Mouse (Mus musculus) megakaryocyte progenitor cell, adult 5-6 weeks (primary cell): ENCODE results near the gene Dnah2. TPM values are rescaled to one million over a fixed set of nuclear protein-coding genes. Genes with fewer than 3 reads are reported as not detected.
A peak's percentile ranks its signal among the peaks of the same experiment; 100 is the strongest.

ENCODE experiments used
- ATAC-seq: replicated peaks from 2 replicates; pipeline ENCODE4 v1.8.0; 2016; ENCODE audit warnings: mild to moderate bottlenecking, moderate TSS enrichment, inconsistent platforms; ENCODE audit not compliant: poor library complexity
- total RNA-seq, 2 experiments: library from RNA; stranded (forward) in 1 of 2; stranded (reverse) in 1 of 2; fragments of 157-497, 149-512 nt in 1 of 2; fragments of 200-1000 nt in 1 of 2; gene quantifications; 2 replicates each; pipeline versions ENCODE4 v1.2.3 to v1.2.4; 2015 to 2017

Gene Dnah2
- total RNA-seq, 2 experiments from 2014 or later, result not detected

DNA sequence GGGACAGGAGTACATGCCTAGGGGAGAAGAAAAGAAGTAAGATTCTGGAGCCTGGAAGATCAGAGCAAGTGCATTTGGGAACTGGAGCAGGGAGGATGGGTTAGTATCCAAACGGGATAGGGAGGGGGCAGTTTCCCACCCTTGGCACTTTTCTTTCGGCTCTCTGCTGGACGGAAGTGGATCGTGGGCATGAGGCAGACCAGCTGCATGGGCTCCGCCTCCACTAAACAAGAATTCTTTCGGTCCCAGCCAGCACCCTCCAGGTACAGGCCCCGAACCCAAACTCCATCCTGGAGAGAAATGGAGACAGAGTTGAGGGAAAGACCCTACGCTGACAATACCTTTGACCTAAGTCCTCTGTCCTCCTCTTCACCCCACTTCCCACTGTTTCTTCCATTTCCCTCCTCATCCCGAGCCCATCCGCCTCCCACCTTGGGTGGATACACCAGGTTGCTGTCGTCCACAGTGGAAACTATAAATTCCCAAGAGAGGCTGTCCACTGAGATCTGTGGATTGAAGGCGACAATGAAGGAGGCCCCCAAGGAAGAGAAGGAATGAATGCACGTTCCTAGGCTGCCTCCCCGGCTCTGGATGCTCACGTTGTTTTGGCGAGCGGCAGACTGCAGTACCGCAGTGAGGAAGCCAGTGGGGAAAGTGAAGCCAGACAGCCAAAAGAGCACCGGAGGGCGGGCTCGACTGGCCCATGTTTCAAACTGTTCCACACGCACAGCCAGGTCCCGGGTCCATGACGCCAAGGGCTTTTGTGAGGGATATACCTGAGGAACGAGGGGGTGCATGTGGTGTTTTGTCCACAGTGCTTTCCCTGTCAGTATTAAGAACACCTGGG, 127.6 kb downstream of the Dnah2 start:
- no peak for ATAC-seq

- ATAC-seq, result no peak
Measured at GRCm38 (mm10) chr11:69420554-69421000, 128.3 kb downstream of the Dnah2 start.

- ATAC-seq, result peak; percentile 24; the same call in 1 of the 2 replicates
Measured at GRCm38 (mm10) chr11:69419813-69420553, 128.9 kb downstream of the Dnah2 start.

DNA sequence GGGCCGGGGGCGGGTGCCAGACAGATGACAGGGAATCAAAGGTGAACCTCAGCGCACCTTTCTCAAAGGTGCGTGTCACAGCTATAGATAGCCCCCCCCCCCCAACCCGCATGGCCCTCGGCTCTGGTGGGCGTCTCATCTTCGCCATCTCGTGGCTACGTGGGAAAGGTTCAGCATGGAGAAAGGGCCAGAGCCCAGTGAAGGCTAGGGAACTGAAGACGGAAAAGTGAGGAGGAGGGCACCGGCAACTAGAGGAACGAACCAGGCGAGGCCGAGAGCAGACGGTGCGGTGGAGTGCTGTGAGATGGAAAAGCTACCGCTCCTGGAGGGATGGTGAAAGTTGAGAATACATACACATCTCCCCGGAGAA, 129.5 kb downstream of the Dnah2 start:
- no peak for ATAC-seq

DNA sequence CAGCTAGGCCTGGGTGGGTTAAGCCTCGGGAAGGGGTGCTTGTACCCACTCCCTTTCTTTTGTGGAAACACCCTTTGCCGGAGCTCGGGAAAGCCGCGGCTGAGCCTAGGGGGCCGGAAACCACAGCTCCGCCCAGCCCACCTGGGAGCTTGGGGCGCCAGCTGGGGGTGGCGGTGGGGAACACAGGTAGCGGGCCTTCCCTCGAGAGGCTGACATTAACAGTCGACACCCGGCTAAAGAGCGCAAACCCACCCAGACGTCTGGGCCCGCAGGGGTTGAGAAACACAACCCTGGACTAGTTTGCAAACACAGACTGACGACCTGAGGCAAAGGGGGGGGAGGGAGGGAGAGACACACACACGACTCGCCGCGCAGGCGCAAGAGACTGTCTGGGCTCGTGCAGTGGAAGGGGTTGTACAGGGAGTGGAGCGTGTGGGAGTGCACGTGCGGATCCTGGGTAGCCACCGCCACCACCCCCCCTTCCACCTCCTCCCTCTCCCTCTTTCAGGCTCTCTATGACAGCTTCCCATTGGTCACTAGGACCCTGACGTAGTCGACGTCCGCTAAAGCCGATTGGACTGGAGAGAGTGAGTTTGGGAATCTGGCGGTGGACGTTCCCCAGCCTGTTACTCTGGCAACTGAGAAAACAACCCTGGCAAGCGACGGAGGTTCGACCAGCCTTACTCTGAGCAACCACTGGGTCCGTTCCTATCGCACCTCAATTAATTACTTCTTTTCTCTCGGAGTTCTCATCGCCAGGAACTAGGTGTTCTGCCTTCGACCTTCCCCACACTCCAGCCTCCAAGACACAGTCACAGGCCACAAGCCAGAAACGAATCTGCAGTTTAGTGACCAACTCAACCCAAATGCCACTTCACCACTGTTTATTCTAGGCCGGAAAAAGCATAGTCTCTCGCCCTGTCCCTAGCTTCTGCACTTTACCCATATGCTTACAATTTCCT, 130.1 kb downstream of the Dnah2 start:
- ATAC-seq, result peak; percentile 66

GRCm38 (mm10) chr11:69417449-69418384, 131.2 kb downstream of the Dnah2 start:
- ATAC-seq, result peak; percentile 38

DNA sequence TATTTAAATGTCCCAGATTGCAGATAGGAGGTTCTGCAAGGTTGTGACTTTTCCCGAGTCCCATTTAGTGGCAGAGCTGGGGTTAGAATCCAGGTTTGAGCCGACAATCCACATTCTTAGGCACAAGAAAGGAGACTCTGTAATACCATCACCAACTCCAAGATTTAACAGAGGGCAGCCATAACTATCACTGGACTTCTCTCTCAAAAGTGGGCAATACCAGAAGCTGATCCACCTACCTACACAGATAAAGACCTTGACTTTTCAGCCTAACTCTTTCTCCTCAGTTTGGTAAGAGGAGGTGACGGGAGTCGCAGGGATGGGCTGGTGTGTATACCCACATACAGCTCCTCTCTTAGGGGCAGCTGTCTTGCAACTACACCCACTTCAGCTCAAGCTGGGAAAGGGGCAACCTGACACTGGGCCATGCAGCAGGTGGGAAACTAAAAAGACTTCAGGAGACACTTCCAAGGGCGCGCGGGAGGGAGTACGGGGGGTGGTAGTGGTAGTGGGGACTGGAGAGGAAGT, 131.9 kb downstream of the Dnah2 start:
- no peak for ATAC-seq

DNA sequence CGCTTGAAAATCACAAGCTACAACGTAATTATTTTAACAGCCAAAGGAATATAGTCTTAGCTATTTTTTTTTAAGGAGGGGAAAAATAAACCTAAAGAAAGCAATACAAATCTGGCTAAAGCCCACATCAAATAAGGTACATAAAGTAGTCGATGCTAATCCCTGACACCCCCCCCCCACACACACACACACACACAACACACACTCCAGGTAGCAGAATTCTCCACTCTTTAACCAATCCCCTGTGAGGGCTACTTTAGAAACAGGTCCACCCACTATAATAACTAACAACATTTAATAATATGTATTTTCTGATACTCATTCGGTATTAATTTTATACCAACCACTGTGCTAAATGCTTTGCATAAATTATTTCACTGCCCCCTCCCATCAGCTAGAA, 132.4 kb downstream of the Dnah2 start:
- no peak for ATAC-seq

- ATAC-seq, result no peak
Measured at GRCm38 (mm10) chr11:69415668-69416451, 133.1 kb downstream of the Dnah2 start.

- ATAC-seq, result no peak
Measured at GRCm38 (mm10) chr11:69415327-69415667, 133.6 kb downstream of the Dnah2 start.

- ATAC-seq, result no peak
Measured at GRCm38 (mm10) chr11:69414421-69415326, 134.2 kb downstream of the Dnah2 start.

DNA sequence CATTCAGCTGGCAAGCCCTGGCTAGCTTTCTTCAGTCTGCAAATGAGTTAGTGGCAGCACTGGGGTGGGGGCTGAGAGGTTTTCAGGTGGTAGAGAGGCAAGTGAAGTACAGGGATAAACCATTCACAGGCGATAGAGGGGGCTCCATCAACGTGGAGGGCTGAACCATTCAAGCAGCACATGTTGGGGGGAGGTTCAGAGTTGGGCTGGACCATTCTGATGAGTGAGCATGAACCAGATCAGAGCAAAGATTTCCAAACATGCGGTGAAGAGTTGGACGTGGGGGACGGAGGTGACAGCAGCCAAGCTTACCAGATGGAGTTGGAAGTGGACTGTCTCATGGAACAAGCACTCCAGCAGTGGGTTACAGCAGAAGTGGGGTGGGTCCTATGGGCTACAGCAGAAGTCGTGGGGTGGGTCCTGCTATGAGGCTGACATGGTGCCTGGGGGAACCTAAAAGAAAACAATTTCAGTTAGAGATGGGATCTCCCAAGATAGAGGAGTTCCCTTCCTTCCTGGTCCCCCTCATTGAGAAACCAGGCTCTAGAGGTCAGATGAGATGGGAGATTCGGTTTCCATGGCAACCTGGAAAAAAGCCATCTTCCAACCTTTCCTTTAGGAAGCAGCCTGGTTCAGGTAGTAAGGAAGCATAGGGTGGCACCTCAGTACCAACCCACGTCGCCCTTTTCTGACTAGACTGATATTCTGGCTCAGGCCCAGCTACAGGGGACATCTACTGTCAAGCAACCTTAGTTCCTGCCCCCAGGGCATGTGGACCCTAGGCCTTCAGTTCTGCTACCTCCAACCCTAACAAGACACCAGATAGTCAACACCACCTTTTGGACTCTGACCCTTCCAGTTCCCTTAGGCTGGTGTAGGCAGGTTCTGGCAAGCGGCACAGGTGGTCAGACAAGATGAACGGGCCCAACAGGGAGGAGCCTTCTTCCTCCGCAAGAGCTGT, 135.4 kb downstream of the Dnah2 start, which contains the start of gene Kdm6b:
Kdm6b (minus strand) TSS at position 455 of the 961 bp plus-strand sequence.
- no peak for ATAC-seq

GRCm38 (mm10) chr11:69412548-69412947, 136.4 kb downstream of the Dnah2 start:
- no peak for ATAC-seq

- ATAC-seq, result peak; percentile 5
Measured at GRCm38 (mm10) chr11:69411538-69412203, 137.2 kb downstream of the Dnah2 start.

GRCm38 (mm10) chr11:69411073-69411535, 137.8 kb downstream of the Dnah2 start:
- peak; percentile 27 for ATAC-seq
